Mouse (Mus musculus): Measurements from ENCODE around the gene Myo3b.

Myo3b gene

DNA sequence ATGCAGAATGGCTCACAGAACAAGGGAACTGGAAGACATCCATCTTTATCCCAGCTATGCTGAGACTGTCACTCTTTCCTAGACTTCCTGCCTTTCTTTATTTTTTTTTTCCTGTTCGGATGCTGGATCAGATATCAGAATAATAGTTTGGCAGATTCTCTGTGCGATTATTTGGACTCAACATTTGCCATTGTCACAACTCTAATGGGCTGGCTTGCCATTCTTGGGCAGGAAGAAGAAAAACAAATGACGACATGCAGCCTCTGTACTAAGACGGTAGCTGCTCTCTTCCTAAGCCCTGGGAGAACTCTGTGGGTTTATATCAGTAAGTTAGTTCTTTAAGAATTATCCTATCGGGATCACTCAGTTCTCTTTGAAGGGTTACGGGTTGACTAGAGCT, 89.7 kb downstream of the Myo3b start:
- DNase-seq (ENCODE audit: low read depth, low spot score), result no peak

DNA sequence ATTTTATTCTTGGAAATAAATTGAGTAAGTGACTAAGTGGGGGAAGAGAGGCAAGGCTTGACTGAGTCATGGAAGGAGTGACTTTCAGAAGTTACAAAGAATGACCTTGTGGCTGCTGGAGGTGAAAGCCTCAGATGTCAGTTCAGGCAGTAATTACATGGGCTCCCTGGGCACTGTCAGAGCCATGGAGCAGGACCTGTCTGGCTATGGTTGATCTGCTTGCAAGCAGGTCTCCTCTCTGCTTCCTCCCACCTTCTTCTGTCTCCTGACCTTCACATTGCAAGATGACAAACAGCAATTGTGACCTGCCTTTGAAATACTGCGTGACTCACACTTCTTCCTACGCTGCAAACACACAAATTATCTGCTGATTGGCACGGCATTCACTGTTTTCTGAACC, 90.6 kb downstream of the Myo3b start:
- no peak for DNase-seq (ENCODE audit: low read depth, low spot score)

DNA sequence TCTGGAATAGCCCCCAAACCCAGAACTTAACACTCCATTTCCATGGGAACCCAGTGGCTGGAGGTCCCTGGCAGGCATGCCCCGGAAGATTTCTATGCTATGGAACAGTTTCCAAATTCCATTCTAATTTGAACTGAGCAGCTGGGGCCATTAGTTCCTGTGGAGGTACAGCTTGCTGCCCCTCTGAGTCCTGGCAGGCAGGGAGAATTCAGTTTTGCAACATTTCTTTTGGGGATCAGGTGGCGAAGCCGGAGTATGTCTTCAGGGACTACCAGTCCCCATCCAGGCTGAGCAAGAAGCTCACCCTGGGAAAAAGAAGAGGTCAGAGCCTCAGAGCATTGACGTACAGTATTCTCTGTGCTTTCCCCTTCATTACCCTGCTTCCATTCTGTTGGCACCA, 94.4 kb downstream of the Myo3b start:
- DNase-seq (ENCODE audit: low read depth, low spot score), result no peak

DNA sequence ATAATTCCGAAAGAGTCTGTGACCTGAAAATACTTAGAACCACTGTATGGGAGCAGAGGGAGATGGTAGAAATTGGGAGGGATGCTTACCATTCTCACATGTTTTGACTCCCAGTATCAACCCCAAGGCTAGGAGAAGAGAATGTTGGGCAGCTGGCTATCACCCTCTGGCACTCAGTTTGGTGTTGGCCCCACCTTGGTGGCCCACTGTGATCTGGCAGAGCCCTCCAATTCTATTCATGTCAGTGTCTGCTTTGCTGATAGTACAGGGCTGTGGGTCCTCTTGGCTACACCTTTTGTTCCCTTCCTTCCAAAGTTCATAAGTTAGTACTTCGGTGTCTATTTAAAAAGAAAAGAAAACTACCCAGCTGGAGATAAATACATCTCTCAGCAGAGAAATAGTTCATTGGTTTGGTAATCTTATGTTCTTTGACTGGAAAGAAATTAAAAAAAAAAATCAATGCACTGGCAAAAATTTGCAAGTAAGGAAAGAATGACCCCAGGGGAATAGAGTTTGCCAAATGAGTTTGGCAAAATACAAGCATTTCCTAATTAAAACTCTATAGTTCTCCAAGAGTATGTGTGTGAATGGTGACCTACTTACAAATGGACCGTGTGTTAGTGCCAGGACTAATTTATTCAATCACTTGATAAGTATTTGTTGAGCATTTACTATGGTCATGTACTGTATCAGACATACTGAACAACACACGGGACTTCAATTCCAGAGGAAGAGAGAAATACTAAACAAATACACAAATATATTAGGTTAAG, 98.5 kb downstream of the Myo3b start:
- DNase-seq (ENCODE audit: low read depth, low spot score), result no peak

DNA sequence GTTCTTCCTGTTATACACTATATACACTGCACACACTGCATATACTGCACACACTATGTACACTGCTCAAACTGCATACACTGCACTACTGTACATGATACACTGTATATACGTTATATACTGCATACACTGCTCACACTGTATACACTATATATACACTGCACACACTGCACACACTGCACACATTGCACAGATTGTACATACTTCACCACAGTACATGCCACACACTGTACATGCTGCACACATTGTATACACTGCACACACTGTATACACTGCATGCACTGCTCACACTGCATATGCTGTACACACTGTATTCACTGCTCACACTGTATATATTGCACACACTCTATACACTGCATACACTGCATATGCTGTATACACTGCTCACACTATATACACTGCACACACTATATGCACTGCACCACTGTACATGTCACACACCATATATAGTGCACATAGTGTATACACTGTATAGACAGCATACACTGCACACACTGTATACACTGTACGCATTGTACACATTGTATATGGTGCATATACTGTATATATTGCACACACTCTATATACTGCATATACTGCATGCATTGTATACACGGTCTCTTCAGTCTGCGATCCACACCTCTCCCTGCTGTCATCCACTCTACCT, 104.7 kb downstream of the Myo3b start:
- no peak for DNase-seq (ENCODE audit: low read depth, low spot score)

DNA sequence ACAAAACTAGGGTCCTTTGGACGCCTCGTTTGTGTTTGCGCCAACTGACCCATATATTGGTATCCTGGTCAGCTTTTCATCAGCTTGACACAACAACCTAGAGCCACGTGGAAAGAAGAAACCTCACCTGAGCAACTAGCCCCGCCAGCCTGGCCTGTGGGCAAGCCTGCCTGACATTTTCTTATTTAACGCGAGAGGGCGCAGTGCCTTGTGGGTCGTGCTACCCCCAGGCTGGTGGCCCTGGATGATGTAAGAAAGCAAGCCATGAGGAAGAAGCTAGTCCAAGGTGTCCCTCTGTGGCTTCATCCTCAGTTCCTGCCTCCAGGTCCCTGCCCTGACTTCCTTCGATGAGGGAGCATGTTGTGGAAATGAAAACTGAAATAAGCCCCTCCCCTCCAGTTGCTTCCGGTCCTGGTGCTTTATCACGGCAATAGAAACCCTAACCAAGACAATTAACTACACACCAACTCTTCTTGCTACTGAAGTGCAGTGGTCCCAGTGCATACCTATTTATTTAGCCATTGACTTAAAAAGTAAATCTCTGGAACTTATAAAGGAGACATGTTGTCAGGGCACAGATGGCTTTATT, 108.2 kb downstream of the Myo3b start:
- DNase-seq (ENCODE audit: low read depth, low spot score), result no peak

DNA sequence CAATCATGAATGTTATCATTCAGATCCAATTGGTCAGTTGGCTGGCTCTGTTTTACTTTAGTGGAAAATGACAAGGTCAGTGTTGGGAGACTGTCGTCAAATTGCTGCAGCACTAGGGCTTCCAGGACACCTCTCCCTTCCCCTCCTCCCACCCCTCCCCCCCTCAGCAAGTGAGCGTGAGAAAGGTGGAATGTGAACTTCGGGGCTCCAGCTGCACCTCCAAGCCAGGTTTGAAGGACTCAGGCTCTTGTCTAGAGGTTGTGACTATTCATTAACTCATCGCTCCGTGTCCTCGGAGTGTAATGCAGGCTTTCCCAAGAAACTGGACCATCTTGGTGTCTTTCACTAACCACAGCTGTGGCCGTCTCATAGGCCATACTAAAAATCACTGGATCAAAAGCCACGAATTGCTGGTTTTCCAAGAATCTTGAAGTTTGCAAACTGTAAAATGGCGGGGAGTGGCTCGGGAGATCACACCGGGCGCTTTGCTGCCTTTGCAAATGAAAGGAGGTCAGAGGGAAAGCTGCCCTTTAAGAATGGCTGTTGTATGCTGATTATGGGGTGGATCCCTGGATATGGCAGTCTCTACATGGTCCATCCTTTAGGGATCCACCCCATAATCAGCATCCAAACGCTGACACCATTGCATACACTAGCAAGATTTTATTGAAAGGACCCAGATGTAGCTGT, 110.0 kb downstream of the Myo3b start:
- DNase-seq (ENCODE audit: low read depth, low spot score), result no peak

DNA sequence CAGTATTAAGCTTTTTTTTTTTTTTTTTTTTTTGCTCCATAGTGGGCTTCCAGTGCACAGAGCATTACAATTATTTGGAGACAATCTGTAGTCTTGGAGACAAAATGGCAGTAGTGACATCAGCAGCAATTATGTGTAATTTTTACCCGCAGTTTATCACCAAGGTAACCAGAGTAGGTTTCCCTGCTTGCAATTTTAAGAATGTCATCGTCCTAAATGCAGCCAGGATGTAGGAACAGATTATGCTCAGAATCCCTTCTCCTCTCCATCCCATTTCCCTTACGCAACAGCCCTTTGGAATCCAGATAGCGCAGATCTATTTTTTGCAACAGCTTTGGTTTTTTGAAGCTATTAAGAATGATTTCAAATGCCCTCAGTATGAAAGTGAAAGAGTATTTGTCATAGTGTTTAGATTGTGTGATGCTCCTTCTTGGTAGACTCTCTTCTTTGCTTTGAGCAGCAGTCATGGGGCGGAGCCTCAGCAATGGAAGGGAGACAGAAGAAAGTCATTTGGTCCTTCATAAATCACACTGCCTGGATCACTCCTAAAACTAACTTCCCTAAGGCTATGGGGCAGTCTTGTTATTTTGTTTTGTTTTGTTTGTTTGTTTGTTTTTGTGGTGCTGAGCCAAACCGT, 111.6 kb downstream of the Myo3b start:
- DNase-seq (ENCODE audit: low read depth, low spot score), result no peak

DNA sequence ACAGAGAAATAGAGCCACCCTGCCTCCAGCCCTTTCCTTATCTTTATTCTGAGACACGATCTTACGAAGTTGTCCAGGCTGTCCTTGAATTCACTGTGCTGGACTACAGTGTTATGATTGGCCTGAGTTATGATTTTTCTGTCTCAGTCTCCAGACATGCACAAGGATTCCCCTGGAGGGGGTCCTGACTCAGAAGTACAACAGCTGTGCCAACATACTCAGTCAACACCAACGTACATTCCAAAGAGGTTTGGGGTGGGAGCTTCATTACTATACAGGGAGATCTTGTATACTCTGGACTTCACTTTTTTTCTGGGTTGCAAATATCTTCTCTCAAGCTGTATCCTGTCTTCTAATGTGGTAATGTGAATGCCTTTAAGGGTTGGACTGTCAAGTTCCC, 113.0 kb downstream of the Myo3b start:
- DNase-seq (ENCODE audit: low read depth, low spot score), result no peak

DNA sequence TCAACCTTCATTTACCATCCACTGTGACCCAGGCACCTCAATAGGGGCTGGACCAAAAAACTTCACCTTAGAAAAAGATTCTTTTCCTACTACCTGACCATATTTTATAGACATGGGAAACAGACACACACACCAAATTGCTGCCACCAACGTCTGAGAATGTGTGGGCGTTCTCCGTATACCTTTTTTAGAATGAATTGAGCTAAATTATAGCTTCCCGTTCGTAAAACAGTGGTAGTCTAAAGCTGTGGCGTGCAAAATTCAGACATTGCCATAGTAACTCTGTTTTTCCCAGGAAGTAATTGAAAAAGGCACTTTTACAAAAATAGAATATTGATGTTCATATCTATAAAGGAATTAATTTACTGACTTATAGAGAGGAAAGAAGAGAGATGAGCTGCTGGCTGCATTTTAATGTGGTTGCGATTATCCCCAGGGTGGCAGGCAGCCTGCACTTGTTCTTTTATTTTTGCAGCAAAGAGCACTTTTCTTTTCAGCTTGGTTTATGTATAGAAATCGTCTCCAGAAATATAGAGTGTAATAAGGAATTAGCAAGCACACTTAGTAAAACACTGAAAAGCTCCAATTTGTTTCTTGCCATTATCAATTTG, 116.4 kb downstream of the Myo3b start:
- no peak for DNase-seq (ENCODE audit: low read depth, low spot score)

DNA sequence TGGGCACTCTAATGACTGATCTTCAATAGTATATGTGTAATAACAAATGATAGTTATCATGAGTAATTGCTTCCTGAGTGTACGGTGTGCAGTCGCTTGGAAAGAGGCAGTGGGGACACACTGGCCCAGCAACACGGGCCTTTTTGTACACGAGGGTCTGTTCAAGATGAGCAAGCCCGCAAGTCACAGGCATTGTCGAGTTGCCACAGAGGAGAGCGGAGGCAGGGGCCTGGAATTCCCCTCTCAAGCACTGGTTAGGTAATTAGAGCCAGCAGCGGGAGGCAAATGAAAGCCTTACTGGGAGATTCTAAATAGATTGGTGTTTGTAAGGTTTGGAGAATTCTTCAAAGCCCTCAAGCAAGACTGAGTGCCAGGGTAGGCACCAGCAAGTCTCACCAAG, 120.6 kb downstream of the Myo3b start:
- no peak for DNase-seq (ENCODE audit: low read depth, low spot score)

DNA sequence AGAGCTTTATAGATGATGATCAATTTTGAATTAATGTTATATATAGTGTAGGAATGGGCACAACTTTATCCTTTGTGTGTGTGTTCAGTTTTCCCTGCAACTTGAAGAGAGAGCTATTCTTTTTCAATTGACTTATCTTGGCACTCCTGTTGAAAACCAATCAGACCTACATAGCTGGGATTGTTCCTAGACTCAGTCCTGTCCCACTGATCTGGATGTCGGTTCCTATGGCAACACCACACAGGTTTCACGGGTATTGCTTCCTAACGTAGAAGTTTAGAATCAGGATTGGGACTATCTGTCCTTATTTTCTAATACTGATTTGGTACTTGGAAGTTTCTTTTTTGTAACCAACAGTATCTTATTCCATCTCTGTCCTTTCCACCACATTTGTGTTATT, 127.3 kb downstream of the Myo3b start:
- DNase-seq (ENCODE audit: low read depth, low spot score), result no peak

DNA sequence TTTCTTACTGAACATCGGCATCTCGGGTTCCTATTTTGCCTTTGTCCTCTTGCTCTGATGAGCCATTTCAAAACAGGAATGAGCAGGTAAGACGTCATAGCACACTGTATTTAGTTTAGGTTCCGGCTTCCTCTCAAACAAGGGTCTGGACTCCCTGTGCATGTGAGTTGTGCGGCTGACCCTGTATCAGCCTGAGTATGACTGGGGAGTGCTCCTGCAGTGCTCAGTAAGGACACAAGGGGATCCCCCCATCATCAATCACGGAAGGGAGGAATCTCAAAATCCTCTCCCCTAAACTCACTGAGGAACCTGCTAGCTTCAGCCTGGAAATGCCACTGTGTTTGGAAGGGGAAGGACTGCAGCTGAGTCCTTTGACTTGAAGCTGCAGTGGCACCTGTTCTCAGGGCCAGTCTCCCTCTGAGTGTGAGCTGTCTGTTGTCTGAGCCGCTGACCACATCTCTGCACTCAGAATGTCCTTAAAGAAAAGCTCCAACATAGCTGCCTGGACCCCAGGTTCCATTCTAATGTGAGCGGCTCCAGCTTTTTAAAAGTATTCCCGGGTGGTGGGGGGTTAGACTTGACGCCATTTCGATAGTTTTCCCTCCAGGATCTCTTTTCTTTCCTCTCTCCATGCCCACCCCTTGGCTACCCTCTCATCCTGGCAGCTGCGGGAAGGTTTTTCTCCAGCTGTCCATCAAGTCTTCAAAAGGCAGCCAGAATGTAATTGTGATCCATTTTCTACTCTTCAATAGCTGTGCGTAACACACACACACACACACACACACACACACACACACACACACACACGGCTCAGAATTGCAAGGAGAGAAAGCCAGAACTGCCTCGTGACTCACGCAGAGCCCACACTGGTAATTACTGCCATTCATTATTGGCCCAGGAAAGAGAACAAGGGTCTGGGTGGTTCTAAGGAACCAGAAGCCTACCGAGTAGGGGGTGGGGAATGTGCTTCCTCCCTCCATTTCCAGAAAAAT, 129.3 kb downstream of the Myo3b start:
- DNase-seq (ENCODE audit: low read depth, low spot score), result no peak

DNA sequence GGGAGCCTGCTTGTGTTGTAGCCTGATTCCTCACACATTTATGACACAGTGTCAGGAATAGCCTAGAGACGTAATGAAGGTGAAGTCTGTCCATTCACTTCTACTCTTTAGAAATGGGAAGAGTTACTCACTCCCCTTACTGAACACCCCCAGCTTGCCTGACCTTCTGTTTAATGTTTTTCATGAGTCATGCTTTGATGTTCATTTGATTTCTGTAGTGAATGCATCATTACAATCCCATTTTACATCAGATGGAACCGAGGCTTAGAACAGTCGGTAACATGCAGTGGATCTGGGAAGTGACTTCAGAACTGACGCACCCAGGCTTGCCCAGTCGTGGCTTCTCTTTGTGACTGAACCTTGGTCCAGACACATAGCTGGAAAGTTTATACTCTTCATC, 131.5 kb downstream of the Myo3b start:
- DNase-seq (ENCODE audit: low read depth, low spot score), result no peak

DNA sequence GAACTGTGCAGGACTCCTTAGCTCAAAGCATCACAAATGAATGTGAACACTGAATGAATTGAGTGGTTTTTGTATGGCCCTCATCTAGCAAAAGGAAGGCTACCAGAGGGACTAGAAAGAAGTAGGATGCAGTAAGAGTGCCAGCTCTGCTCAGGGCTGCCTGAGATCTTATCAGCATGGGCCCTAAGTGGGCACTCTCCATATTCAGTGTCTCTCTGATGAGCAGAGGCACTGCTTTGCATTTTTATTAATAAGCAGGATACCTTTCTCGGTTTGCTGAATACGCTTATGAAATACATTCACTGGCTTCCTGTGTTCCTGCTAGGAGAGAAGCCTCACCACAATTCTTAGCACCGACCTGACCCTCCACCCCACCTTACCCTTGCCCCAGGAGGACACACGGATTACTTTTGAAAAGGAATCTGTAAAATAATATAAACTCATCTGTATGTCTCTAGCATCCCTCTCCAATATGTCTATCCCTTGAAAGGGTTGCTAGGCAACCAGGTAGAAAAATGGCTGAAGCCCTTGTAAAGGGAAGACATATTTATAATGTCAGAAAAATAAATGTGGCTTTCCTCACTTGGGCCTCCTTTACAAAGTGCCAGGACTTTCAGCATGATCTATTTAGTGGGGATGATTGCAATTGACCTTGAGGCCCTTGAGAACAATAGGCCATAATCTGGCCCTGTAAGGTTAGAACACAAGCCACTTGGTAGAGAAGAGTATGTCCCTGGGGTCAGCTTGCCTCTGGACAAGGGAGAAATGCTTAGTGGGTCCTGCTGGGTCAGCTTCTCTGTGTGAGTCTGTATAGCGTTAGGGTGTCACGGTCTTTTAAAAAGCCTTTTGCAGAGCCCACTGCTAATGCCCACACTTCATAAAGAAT, 138.1 kb downstream of the Myo3b start:
- DNase-seq (ENCODE audit: low read depth, low spot score), result no peak

DNA sequence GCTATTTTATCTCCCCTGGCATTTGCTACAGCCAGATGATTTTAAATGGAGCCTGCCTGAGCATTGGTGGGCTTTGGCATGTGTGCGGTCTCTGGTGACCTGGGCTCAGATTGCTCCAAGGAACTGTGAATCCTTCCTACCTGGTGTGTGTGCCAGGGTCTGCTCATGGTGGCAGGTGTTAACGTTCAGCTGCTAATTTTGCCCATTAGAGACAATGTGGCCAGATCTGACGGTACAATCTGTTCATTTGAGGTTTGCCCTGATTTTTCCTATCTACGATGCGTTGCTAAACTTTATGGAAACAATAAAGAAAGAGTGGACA, 138.7 kb downstream of the Myo3b start:
- no peak for DNase-seq (ENCODE audit: low read depth, low spot score)

DNA sequence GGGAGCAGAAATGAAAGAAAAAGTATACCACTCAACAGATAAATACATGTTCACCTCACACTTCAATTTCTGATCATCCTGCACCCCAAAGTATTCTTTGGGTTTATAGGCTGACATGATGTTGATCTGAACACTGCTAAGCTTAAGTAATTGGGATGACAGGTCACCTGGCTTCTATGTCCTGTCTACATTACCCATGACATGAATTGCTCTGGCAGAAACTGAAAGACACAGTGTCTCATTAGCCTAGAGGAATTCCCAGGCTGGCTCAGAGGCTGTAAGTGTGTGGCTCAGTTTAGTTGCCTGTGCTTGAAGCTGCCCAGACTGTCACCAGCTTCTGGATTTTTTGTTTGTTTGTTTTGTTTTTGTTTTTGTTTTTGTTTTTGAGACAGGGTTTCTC, 139.3 kb downstream of the Myo3b start:
- no peak for DNase-seq (ENCODE audit: low read depth, low spot score)

DNA sequence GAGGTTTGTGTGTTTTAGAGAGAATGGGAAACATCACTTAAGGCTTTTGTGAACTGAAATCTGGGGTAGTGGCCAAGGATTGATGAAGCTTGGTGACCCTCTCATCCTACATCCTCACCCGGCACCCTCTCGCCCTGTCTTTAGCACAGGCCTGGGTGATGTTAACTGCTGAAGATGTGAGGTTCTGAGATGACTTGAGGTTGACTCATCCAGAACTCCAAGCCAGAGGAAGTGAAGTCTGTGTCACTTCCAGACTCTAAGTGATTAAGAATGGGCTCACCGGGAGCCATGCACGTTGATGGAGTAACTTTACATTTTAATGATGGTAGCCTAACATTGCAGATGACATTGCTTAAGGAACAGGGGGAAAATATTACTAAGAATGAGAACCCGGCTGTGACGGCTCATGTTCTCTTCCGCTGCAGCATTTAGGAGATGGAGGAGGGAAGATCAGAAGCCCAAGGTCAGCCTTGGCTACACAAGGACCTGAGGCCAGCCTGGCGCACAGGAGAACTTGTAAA, 143.3 kb downstream of the Myo3b start:
- DNase-seq (ENCODE audit: low read depth, low spot score), result no peak

DNA sequence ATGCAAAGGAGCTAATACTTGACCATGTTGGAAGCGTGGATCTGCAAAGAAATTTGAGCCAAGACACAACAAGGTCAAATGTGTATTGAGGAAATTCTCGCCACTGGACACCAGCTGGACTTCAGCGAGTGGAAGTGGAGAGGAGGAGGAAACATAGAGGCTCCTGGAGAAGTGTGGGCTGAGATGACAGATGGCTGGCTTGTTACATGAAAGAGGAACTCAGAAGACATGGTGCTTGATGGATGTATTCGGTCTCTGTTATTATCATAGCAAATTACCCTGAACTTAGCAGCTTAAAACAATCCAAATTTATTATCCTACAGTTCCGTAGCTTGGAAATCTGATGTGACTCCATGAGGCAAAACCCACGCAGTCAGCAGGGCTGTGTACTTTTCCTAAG, 148.1 kb downstream of the Myo3b start:
- DNase-seq (ENCODE audit: low read depth, low spot score), result no peak

All from forelimb bud, embryonic 11.5 days (tissue).